Mouse (Mus musculus): ENCODE data around the gene Rrnad1. TPM values are rescaled to one million over a fixed set of nuclear protein-coding genes. Genes with fewer than 3 reads are reported as not detected.

Gene Rrnad1
- polyA plus RNA-seq, 1 experiment from 2014 or later: 12.8 TPM

DNA sequence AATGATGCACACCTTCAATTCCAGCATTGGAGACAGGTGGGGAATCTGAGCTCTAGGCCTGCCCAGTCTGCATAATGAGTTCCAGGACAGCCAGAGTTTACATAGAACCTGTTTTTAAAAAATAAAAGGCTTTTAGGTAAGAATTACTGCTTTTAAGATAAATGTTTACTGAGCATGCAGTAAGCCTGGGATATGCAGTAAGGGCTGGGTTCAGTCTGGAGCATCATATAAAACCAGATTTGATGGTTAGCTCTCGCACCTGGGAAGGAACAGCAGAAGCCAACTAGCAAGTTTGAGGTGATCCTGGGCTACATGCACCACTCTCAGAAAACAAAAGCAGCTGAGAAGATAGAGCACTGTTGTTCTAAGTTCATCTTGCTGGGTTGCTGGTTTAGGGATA is 12.0 kb downstream of the Rrnad1 start:
- Histone ChIP-seq H3K27me3 (replicated peaks; ENCODE audit: control insufficient read depth, insufficient read depth, low read length) (no peaks in the 10 kb centered on the region), H3K4me2 (ENCODE audit: low read depth, low read length) (peak overlapping the region; percentile 77; the same call in 1 of the 2 replicates), H3K9me3 (ENCODE audit: control insufficient read depth, low read length) (no peaks in the 10 kb centered on the region), H3K36me3 (ENCODE audit: control insufficient read depth, insufficient read depth, low read length) (peaks cover 58% of the 10 kb centered on the region), H3K9ac (ENCODE audit: low read depth, low read length) (no peak overlapping the region), H3K27ac (replicated peaks; ENCODE audit: low read depth, low read length) (0 out of 2 replicates have a peak overlapping the region, but pooled peaks have one; percentile 88), H3K4me3 (ENCODE audit: low read depth, low read length) (no peak overlapping the region), H3K4me1 (ENCODE audit: control insufficient read depth, insufficient read depth, low read length) (no peaks in the 10 kb centered on the region; the same call in 1 of the 2 replicates)
- ATAC-seq (ENCODE audit: low read depth) (no peak), DNase-seq (ENCODE audit: low spot score) (no peak)
- 83% methylated on average over 1 of the region's 1 CpGs for WGBS

DNA sequence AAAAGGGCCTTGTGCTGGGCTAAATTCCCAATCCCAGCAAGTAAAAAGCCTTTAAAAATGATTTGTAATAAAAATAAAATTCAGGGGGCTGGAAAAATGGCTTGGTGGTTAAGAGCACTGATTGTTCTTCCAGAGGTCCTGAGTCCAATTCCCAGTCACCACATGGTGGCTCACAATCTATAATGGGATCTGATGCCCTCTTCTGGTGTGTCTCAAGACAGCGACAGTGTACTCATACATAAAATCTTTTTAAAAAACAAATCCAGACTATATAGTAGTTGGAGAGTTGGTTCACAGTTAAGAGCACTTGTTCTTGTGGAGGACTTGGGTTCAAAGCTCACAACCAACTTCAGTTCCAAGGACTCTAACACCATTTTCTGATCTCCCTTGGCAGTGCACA is 13.5 kb downstream of the Rrnad1 start:
- Histone ChIP-seq H3K36me3 (ENCODE audit: control insufficient read depth, insufficient read depth, low read length) (peaks cover 51% of the 10 kb centered on the region), H3K9me3 (ENCODE audit: control insufficient read depth, low read length) (no peaks in the 10 kb centered on the region), H3K27ac (replicated peaks; ENCODE audit: low read depth, low read length) (no peak overlapping the region), H3K4me2 (ENCODE audit: low read depth, low read length) (no peak overlapping the region), H3K4me3 (ENCODE audit: low read depth, low read length) (no peak overlapping the region), H3K4me1 (ENCODE audit: control insufficient read depth, insufficient read depth, low read length) (no peaks in the 10 kb centered on the region; the same call in 1 of the 2 replicates), H3K27me3 (replicated peaks; ENCODE audit: control insufficient read depth, insufficient read depth, low read length) (no peaks in the 10 kb centered on the region), H3K9ac (ENCODE audit: low read depth, low read length) (no peak overlapping the region)
- ATAC-seq (ENCODE audit: low read depth) (no peak), DNase-seq (ENCODE audit: low spot score) (no peak)
- 95% methylated on average over 1 of the region's 1 CpGs for WGBS

DNA sequence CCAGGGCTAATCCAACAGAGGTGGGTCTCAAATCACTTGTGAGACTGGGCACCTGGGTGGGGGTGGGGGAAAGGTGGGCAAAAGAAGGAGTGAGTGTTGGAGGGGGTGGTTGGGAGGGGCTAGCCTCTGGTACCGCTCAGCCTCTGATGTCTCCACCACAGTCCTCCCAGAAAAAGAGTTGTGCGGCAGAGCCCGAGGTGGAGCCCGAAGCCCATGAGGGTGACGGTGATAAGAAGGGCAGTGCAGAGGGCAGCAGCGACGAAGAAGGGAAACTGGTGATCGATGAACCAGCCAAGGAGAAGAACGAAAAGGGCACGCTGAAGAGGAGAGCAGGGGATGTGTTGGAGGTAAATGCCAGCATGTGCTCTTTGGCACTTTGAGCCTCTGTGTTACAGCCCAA is 16.6 kb downstream of the Rrnad1 start:
- H3K9ac ChIP-seq (ENCODE audit: low read depth, low read length): no peak overlapping the region
- peaks cover 23% of the 10 kb centered on the region for H3K4me1 ChIP-seq (ENCODE audit: control insufficient read depth, insufficient read depth, low read length)
- 98% methylated on average over 10 of the region's 10 CpGs for WGBS
- no peaks in the 10 kb centered on the region for H3K27me3 ChIP-seq (replicated peaks; ENCODE audit: control insufficient read depth, insufficient read depth, low read length)
- no peak overlapping the region for H3K4me2 ChIP-seq (ENCODE audit: low read depth, low read length)
- no peak for ATAC-seq (ENCODE audit: low read depth)
- DNase-seq (ENCODE audit: low spot score): no peak
- H3K36me3 ChIP-seq (ENCODE audit: control insufficient read depth, insufficient read depth, low read length): peaks cover 47% of the 10 kb centered on the region
- H3K9me3 ChIP-seq (ENCODE audit: control insufficient read depth, low read length): no peaks in the 10 kb centered on the region
- no peak overlapping the region for H3K27ac ChIP-seq (replicated peaks; ENCODE audit: low read depth, low read length)
- H3K4me3 ChIP-seq (ENCODE audit: low read depth, low read length): no peak overlapping the region

- ATAC-seq (ENCODE audit: low read depth) (no peak), DNase-seq (ENCODE audit: low spot score) (no peak)
- Histone ChIP-seq H3K27ac (replicated peaks; ENCODE audit: low read depth, low read length) (no peak overlapping the region), H3K9ac (ENCODE audit: low read depth, low read length) (no peak overlapping the region), H3K36me3 (ENCODE audit: control insufficient read depth, insufficient read depth, low read length) (peaks cover 47% of the 10 kb centered on the region), H3K4me2 (ENCODE audit: low read depth, low read length) (no peak overlapping the region), H3K4me1 (ENCODE audit: control insufficient read depth, insufficient read depth, low read length) (peaks cover 27% of the 10 kb centered on the region), H3K27me3 (replicated peaks; ENCODE audit: control insufficient read depth, insufficient read depth, low read length) (no peaks in the 10 kb centered on the region), H3K9me3 (ENCODE audit: control insufficient read depth, low read length) (no peaks in the 10 kb centered on the region), H3K4me3 (ENCODE audit: low read depth, low read length) (no peak overlapping the region)
- WGBS: 77% methylated on average over 7 of the region's 7 CpGs
Measured at GRCm38 (mm10) chr3:87913491-87913890, 17.0 kb downstream of the Rrnad1 start.

- Histone ChIP-seq H3K9me3 (ENCODE audit: control insufficient read depth, low read length) (no peaks in the 10 kb centered on the region), H3K4me1 (ENCODE audit: control insufficient read depth, insufficient read depth, low read length) (peaks cover 35% of the 10 kb centered on the region), H3K27me3 (replicated peaks; ENCODE audit: control insufficient read depth, insufficient read depth, low read length) (no peaks in the 10 kb centered on the region), H3K9ac (ENCODE audit: low read depth, low read length) (peak overlapping the region; percentile 47), H3K4me3 (ENCODE audit: low read depth, low read length) (peak overlapping the region; percentile 25), H3K36me3 (ENCODE audit: control insufficient read depth, insufficient read depth, low read length) (peaks cover 29% of the 10 kb centered on the region), H3K27ac (replicated peaks; ENCODE audit: low read depth, low read length) (peak overlapping the region; percentile 61), H3K4me2 (ENCODE audit: low read depth, low read length) (peak overlapping the region; percentile 55)
- WGBS: 9% methylated on average over 11 of the region's 12 CpGs
- ATAC-seq (ENCODE audit: low read depth) (peak; percentile 16; the same call in 1 of the 2 replicates), DNase-seq (ENCODE audit: low spot score) (peak; percentile 92)
Measured at GRCm38 (mm10) chr3:87910573-87911141, 19.9 kb downstream of the Rrnad1 start.

- H3K27me3 ChIP-seq (replicated peaks; ENCODE audit: control insufficient read depth, insufficient read depth, low read length): no peaks in the 10 kb centered on the region
- peak overlapping the region; percentile 47 for H3K9ac ChIP-seq (ENCODE audit: low read depth, low read length)
- DNase-seq (ENCODE audit: low spot score) (peak; percentile 19), ATAC-seq (ENCODE audit: low read depth) (no peak)
- peaks cover 21% of the 10 kb centered on the region for H3K36me3 ChIP-seq (ENCODE audit: control insufficient read depth, insufficient read depth, low read length)
- no peaks in the 10 kb centered on the region for H3K9me3 ChIP-seq (ENCODE audit: control insufficient read depth, low read length)
- H3K27ac ChIP-seq (replicated peaks; ENCODE audit: low read depth, low read length): peak overlapping the region; percentile 61
- peaks cover 35% of the 10 kb centered on the region for H3K4me1 ChIP-seq (ENCODE audit: control insufficient read depth, insufficient read depth, low read length)
- peak overlapping the region; percentile 55 for H3K4me2 ChIP-seq (ENCODE audit: low read depth, low read length)
- peak overlapping the region; percentile 25 for H3K4me3 ChIP-seq (ENCODE audit: low read depth, low read length)
- WGBS: 8% methylated on average over 4 of the region's 4 CpGs
Measured at GRCm38 (mm10) chr3:87909874-87910273, 20.6 kb downstream of the Rrnad1 start.

GRCm38 (mm10) chr3:87909381-87909780 is 21.1 kb downstream of the Rrnad1 start:
- ATAC-seq (ENCODE audit: low read depth) (no peak), DNase-seq (ENCODE audit: low spot score) (no peak)
- Histone ChIP-seq H3K36me3 (ENCODE audit: control insufficient read depth, insufficient read depth, low read length) (peaks cover 16% of the 10 kb centered on the region), H3K9ac (ENCODE audit: low read depth, low read length) (peak overlapping the region; percentile 38; the same call in 1 of the 2 replicates), H3K9me3 (ENCODE audit: control insufficient read depth, low read length) (no peaks in the 10 kb centered on the region), H3K4me3 (ENCODE audit: low read depth, low read length) (peak overlapping the region; percentile 25), H3K27ac (replicated peaks; ENCODE audit: low read depth, low read length) (peak overlapping the region; percentile 61), H3K27me3 (replicated peaks; ENCODE audit: control insufficient read depth, insufficient read depth, low read length) (no peaks in the 10 kb centered on the region), H3K4me1 (ENCODE audit: control insufficient read depth, insufficient read depth, low read length) (peaks cover 35% of the 10 kb centered on the region), H3K4me2 (ENCODE audit: low read depth, low read length) (peak overlapping the region; percentile 55)
- 79% methylated on average over 2 of the region's 2 CpGs for whole genome bisulfite sequencing

DNA sequence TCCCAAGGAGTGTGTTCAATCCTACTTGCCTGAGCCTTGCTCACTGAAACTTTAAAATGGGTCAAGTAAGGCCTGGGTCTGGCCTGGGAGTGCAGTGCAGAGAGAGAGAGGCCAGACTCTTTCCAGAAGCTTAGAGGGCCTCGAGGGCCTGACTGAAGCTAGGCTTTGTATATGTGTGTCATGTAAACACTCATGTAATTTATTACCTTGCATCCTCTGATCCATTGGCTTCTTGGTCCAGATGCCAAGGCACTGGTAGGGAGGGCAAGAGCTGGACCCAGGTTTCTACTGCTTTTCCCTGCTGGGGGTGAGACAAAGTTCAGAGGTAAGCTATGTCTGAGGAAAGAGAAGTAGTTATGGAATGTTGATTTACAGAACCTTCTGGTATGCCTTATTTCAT is 22.6 kb downstream of the Rrnad1 start:
- ATAC-seq (ENCODE audit: low read depth): no peak
- H3K9ac ChIP-seq (ENCODE audit: low read depth, low read length): peak overlapping the region; percentile 97
- peaks cover 2% of the 10 kb centered on the region; the same call in 1 of the 2 replicates for H3K36me3 ChIP-seq (ENCODE audit: control insufficient read depth, insufficient read depth, low read length)
- peak overlapping the region; percentile 96 for H3K27ac ChIP-seq (replicated peaks; ENCODE audit: low read depth, low read length)
- peaks cover 35% of the 10 kb centered on the region for H3K4me1 ChIP-seq (ENCODE audit: control insufficient read depth, insufficient read depth, low read length)
- H3K27me3 ChIP-seq (replicated peaks; ENCODE audit: control insufficient read depth, insufficient read depth, low read length): no peaks in the 10 kb centered on the region
- peak overlapping the region; percentile 99 for H3K4me3 ChIP-seq (ENCODE audit: low read depth, low read length)
- H3K4me2 ChIP-seq (ENCODE audit: low read depth, low read length): peak overlapping the region; percentile 79
- DNase-seq (ENCODE audit: low spot score): no peak
- WGBS: 10% methylated on average over 1 of the region's 1 CpGs
- no peaks in the 10 kb centered on the region for H3K9me3 ChIP-seq (ENCODE audit: control insufficient read depth, low read length)
